Mouse (Mus musculus) heart, embryonic 14.5 days (tissue): ENCODE results near the gene Olfr666. TPM values are rescaled to one million over a fixed set of nuclear protein-coding genes. Genes with fewer than 3 reads are reported as not detected.
"Not testable (repeated sequence)": the region's sequence is repeated elsewhere in the genome, so short reads cannot be mapped to it uniquely, and the experiment has no call there.

Source experiments
- ATAC-seq: fragments of 200-750 bp; cut with Nextera tagmentation; 2 replicates; pipeline ENCODE4 v1.8.0; 2017; ENCODE audit warnings: low read depth, moderate TSS enrichment; ENCODE audit not compliant: insufficient number of reproducible peaks, insufficient read depth, low FRiP score
- H3K27ac ChIP-seq, 2 experiments: fragments of 200-500 bp in 1 of 2; fragments of 300-500 bp in 1 of 2; sonication (generic) in 1 of 2; replicated peaks in 1 of 2; 2 replicates each; pipeline ENCODE4 v1.5.1; 2012 to 2014; ENCODE audit warnings: low read depth in 2 of 2, low read length in 2 of 2, control low read depth in 1 of 2, mild to moderate bottlenecking in 1 of 2, mixed read lengths in 1 of 2; ENCODE audit not compliant: control insufficient read depth in 1 of 2, insufficient read depth in 1 of 2
- H3K27me3 ChIP-seq: fragments of 300-500 bp; sonication (generic); 2 replicates; pipeline ENCODE4 v1.6.1; 2014; ENCODE audit warnings: mild to moderate bottlenecking, low read length, control low read depth; ENCODE audit not compliant: control insufficient read depth, insufficient read depth
- H3K36me3 ChIP-seq: fragments of 300-500 bp; sonication (generic); 2 replicates; pipeline ENCODE4 v1.6.1; 2014; ENCODE audit warnings: mild to moderate bottlenecking, control low read depth, low read length, mixed read lengths; ENCODE audit not compliant: control insufficient read depth, insufficient read depth
- H3K4me1 ChIP-seq, 2 experiments: fragments of 200-500 bp in 1 of 2; fragments of 300-500 bp in 1 of 2; sonication (generic) in 1 of 2; 2 replicates each; pipeline ENCODE4 v1.6.1; 2012 to 2014; ENCODE audit warnings: low read length in 2 of 2, control low read depth in 1 of 2, mixed read lengths in 1 of 2; ENCODE audit not compliant: control insufficient read depth in 2 of 2, insufficient read depth in 2 of 2
- H3K4me2 ChIP-seq: fragments of 300-500 bp; sonication (generic); 2 replicates; pipeline ENCODE4 v1.6.1; 2014; ENCODE audit warnings: mild to moderate bottlenecking, low read length
- H3K4me3 ChIP-seq, 2 experiments: fragments of 200-500 bp in 1 of 2; fragments of 300-500 bp in 1 of 2; sonication (generic) in 1 of 2; 2 replicates each; pipeline ENCODE4 v1.5.1; 2012 to 2014; ENCODE audit warnings: low read length in 2 of 2, mild to moderate bottlenecking in 2 of 2, control low read depth in 1 of 2, low read depth in 1 of 2, moderate library complexity in 1 of 2; ENCODE audit not compliant: control insufficient read depth in 1 of 2, insufficient read depth in 1 of 2
- H3K9ac ChIP-seq: fragments of 300-500 bp; sonication (generic); 2 replicates; pipeline ENCODE4 v1.6.1; 2014; ENCODE audit warnings: mild to moderate bottlenecking, low read length
- H3K9me3 ChIP-seq: fragments of 300-500 bp; sonication (generic); 2 replicates; pipeline ENCODE4 v1.6.1; 2016; ENCODE audit warnings: low read length, control low read depth; ENCODE audit not compliant: control insufficient read depth
- WGBS: fragments of 180-500 bp; shearing (Covaris S2); extraction: QIAGEN DNeasy Blood & Tissue Kit; methylation state at CpG from one replicate; pipeline ENCODE4 v1.1.7; 2014; 5-methylcytosine and 5-hydroxymethylcytosine counted together
- polyA plus RNA-seq: library from polyadenylated mRNA; unstranded; fragments of >200 nt; fragmentation: Nextera tagmentation; extraction: Ambion mirVana; gene quantifications from 2 replicates; pipeline ENCODE4 v1.2.1, GENCODE M21; 2014

The Olfr666 gene
- polyA plus RNA-seq, 1 experiment from 2014 or later: not detected

DNA sequence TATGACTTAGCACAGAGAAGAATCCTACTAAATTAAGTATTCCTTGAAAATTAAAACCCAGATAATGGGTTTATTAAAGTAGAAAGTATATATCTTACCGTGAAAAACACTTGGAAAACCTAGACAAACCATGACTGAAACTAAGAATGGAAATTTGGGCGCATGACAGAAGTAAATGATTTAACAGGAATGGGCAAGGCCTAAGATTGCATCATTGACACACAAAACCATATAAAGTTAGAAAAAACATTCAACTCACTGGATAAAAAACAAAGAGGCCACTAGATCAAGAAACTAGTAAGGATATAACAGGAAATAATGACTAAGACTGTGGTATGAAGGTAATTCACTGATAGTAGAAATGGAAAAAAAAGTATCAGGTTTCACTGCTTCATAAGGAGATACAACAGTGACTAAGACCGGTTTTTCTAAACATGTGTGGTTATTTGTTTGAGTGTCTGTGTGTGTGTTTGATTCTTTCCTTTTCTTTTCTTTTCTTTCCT, 40.5 kb downstream of the Olfr666 start:
- Histone ChIP-seq H3K9me3 (no peaks in the 10 kb centered on the region), H3K27me3 (no peaks in the 10 kb centered on the region), H3K4me3 (no peak overlapping the region), H3K27ac (no peak overlapping the region), H3K9ac (no peak overlapping the region), H3K4me2 (no peak overlapping the region), H3K4me1 (no peaks in the 10 kb centered on the region), H3K36me3 (no peaks in the 10 kb centered on the region)
- 67% methylated on average over 3 of the region's 3 CpGs for WGBS
- no peak for ATAC-seq

DNA sequence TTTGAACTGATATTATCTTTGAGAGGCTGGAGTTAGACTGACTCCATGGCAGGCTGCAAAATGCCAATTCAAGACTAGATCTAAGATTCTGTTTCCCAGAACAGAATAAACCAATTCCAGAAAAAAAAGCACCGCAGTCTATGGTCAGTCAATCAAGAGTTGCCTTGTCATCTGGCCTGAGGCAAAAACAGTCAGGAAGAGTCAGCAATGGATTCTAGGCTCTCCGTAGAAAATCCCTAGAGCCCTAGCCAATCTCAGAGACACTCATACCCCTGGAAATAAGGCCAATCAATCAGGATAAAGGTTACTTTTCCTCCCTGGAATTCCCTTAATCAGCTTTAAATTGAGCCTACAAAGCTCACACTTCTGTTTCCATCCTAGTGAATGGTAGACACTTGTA, 44.2 kb downstream of the Olfr666 start:
- H3K9ac ChIP-seq, H3K27ac ChIP-seq, H3K4me3 ChIP-seq, H3K9me3 ChIP-seq, ATAC-seq, H3K36me3 ChIP-seq, H3K4me1 ChIP-seq, H3K27me3 ChIP-seq, H3K4me2 ChIP-seq: not testable (repeated sequence)
- WGBS: 75% methylated on average over 2 of the region's 2 CpGs

DNA sequence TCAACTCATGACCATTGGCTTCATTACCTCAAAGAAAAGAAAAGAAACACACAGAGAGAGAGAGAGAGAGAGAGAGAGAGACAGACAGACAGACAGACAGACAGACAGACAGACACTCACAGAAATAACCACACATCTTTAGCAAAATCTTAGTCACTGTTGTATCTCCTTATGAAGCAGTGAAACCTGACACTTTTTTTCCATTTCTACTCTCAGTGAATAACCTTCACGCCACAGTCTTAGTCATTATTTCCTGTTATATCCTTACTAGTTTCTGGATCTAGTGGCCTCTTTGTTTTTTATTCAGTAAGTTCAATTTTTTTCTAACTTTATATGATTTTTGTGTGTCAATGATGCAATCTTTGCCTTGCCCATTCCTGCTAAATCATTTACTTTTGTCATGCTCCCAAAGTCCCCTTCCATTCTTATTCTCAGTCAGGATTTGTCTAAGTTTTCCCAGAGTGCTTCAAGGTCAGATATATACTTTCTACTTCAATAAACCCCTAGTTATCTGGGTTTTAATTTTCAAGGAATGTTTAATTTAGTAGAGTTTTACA, 51.9 kb downstream of the Olfr666 start:
- Histone ChIP-seq H3K4me2 (no peak overlapping the region), H3K4me1 (no peaks in the 10 kb centered on the region), H3K9me3 (no peaks in the 10 kb centered on the region), H3K27me3 (no peaks in the 10 kb centered on the region), H3K9ac (no peak overlapping the region), H3K27ac (no peak overlapping the region), H3K4me3 (no peak overlapping the region), H3K36me3 (no peaks in the 10 kb centered on the region)
- ATAC-seq: no peak
- 75% methylated on average over 1 of the region's 1 CpGs for WGBS

DNA sequence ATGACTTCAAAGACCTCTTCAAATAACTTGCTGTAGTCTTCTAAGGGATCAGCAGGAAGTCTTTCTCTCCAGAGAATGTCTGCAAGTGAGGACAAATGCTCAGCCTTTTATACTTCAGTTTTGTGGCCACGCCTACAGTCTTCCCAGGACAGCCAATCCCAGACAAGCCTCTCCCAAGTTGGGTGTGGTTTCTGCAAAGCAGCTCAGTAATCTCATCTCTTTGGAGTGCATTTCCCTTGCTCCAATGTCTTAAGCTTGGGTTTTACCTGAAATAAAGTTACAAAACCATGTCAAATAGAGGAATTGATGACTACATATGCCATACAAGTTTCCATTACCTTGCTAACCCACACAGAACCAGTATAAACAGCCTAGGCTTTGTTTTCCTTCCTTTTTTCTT, 53.2 kb downstream of the Olfr666 start, which contains the start of gene Usp17lb:
Gene Usp17lb (minus strand): TSS at position 101 of the 400 bp plus-strand sequence.
- H3K36me3 ChIP-seq: no peaks in the 10 kb centered on the region
- no peaks in the 10 kb centered on the region for H3K27me3 ChIP-seq
- 57% methylated on average over 1 of the region's 1 CpGs for WGBS
- no peak within 1 kb of the TSS for H3K9ac ChIP-seq
- no peak within 1 kb of the TSS for H3K4me2 ChIP-seq
- ATAC-seq: no peak
- H3K4me1 ChIP-seq: no peaks in the 10 kb centered on the region
- H3K4me3 ChIP-seq: no peak within 1 kb of the TSS
- no peaks in the 10 kb centered on the region for H3K9me3 ChIP-seq
- no peak within 1 kb of the TSS for H3K27ac ChIP-seq

Other genes starting within 250 kb of the Olfr666 start
- gene Olfr658, start 248.6 kb downstream of the Olfr666 start, polyA plus RNA-seq: not detected in 2 replicates
- not detected in 2 replicates for gene Olfr659, start 229.2 kb downstream of the Olfr666 start, polyA plus RNA-seq
- gene Olfr661, start 209.5 kb downstream of the Olfr666 start, polyA plus RNA-seq: not detected in 2 replicates
- gene Usp17le, start 118.5 kb downstream of the Olfr666 start, polyA plus RNA-seq: not detected in 2 replicates
- gene Usp17lb, start 53.3 kb downstream of the Olfr666 start, polyA plus RNA-seq: not detected in 2 replicates
- gene Usp17la, start 38.9 kb downstream of the Olfr666 start, polyA plus RNA-seq: not detected in 2 replicates
- not detected in 2 replicates for gene Olfr665, start 17.9 kb downstream of the Olfr666 start, polyA plus RNA-seq
- not detected in 2 replicates for gene Olfr667, start 25.5 kb upstream of the Olfr666 start, polyA plus RNA-seq
- not detected in 2 replicates for gene Olfr668, start 32.1 kb upstream of the Olfr666 start, polyA plus RNA-seq
- gene Olfr669, start 38.3 kb upstream of the Olfr666 start, polyA plus RNA-seq: not detected in 2 replicates
- not detected in 2 replicates for gene Olfr670, start 66.7 kb upstream of the Olfr666 start, polyA plus RNA-seq
- gene Olfr671, start 83.2 kb upstream of the Olfr666 start, polyA plus RNA-seq: not detected in 2 replicates
- not detected in 2 replicates for gene Olfr672, start 106.1 kb upstream of the Olfr666 start, polyA plus RNA-seq
- not detected in 2 replicates for gene Olfr675, start 132.5 kb upstream of the Olfr666 start, polyA plus RNA-seq
- gene Olfr676, start 136.7 kb upstream of the Olfr666 start, polyA plus RNA-seq: not detected in 2 replicates
- gene Olfr677, start 155.4 kb upstream of the Olfr666 start, polyA plus RNA-seq: not detected in 2 replicates
- gene Olfr678, start 168.5 kb upstream of the Olfr666 start, polyA plus RNA-seq: not detected in 2 replicates
- not detected in 2 replicates for gene Olfr679, start 185.3 kb upstream of the Olfr666 start, polyA plus RNA-seq
- gene Olfr680-ps1, start 196.9 kb upstream of the Olfr666 start, polyA plus RNA-seq: not detected in 2 replicates
- not detected in 2 replicates for gene Olfr681, start 220.9 kb upstream of the Olfr666 start, polyA plus RNA-seq